Mouse (Mus musculus): ENCODE results near the gene H2al1m. TPM values are rescaled to one million over a fixed set of nuclear protein-coding genes. Genes with fewer than 3 reads are reported as not detected.
A peak's percentile ranks its signal among the peaks of the same experiment; 100 is the strongest.
"Not testable (repeated sequence)": the region's sequence is repeated elsewhere in the genome, so short reads cannot be mapped to it uniquely, and the experiment has no call there.

Gene H2al1m
- polyA plus RNA-seq, 1 experiment = not detected

- Histone ChIP-seq H3K27ac (ENCODE audit: insufficient read depth, low read depth, low read length) (no peak overlapping the region), H3K4me1 (ENCODE audit: control insufficient read depth, insufficient read depth, low read length) (peaks cover 3% of the 10 kb centered on the region; the same call in 1 of the 2 replicates), H3K4me3 (ENCODE audit: insufficient read depth, low read length) (no peak overlapping the region)
- no peak for TF ChIP-seq CTCF (IDR thresholded peaks at IDR 0.05; ENCODE audit: low read depth, low read length)
- no peak for TF ChIP-seq POLR2A (IDR thresholded peaks at IDR 0.05; ENCODE audit: borderline replicate concordance, low read depth, low read length)
These were observed 12.5 kb upstream of the H2al1m start for GRCm38 (mm10) chrX:9271112-9271511.

DNA sequence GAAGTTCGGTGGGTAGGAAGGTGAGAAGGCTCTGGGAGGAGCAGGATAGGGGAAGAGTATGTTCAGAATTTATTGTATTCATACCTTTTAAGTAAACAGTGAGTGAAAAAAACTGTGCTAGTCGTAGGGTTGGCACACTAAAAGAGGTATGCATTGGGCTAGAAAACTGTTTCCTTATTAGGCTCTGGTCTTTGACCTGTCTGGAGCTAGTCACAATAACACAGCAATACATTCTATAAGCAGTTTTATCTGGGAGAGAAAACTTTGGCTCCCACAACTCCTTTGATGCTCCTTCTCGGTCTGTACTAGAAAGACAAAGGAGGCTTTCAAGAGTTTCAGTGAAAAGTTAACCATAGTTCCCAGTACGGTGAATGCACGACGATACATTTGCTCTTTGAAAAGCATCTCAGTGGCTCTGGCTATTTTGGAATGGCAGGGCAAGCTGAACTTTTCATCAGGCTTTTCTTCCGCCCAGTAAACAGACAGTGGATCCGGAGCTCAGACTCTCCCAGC lies 11.6 kb upstream of the H2al1m start:
- Histone ChIP-seq H3K27ac (ENCODE audit: insufficient read depth, low read depth, low read length) (0 out of 2 replicates have a peak overlapping the region, but pooled peaks have one; percentile 6), H3K4me3 (ENCODE audit: insufficient read depth, low read length) (peak overlapping the region; percentile 94), H3K4me1 (ENCODE audit: control insufficient read depth, insufficient read depth, low read length) (peaks cover 3% of the 10 kb centered on the region; the same call in 1 of the 2 replicates)
- TF ChIP-seq CTCF (IDR thresholded peaks at IDR 0.05; ENCODE audit: low read depth, low read length) (no peak), POLR2A (IDR thresholded peaks at IDR 0.05; ENCODE audit: borderline replicate concordance, low read depth, low read length) (no peak)

DNA sequence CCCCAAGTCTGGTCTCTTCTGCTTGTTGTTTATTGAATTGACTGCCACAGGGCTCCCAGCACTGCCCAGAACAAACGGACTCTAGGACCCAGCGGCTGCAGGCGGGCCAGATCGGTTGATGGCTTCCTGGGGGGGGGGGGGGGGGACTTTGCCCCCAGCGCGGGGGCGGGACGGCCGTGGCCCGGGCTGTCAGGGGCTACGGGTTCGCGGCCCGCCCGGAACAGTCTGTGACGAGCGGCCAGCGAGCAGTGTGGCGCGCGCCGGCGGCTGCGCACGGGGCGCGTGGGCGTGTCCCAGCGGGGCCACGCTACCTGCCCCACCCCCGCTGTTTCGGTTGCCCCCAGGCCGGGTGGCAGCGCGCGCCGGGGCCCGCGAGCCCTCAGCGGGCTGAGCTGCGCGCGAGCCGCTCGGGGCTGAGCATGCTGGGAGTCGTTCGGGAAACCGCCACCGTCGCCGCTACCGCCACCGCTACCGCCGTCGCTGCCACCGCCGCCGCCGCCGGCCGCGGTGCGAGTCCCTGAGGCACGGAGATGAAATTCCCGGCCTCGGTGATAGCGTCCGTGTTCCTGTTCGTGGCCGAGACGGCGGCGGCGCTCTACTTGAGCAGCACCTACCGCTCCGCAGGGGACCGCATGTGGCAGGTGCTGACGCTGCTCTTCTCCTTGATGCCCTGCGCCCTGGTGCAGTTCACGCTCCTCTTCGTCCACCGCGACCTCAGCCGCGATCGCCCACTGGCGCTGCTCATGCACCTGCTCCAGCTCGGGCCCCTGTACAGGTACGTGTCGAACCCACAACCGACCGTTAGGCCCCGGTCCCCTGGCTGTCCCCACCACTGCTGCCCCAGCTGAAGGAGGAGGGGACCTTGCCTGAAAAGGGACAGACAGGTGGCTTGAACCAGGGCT lies 10.9 kb upstream of the H2al1m start, which contains the start of gene Xk:
Xk (plus strand) TSS at position 297 of the 902 bp plus-strand sequence.
- 0 out of 2 replicates have a peak within 1 kb of the TSS, but pooled peaks have one; percentile 6 for H3K27ac ChIP-seq (ENCODE audit: insufficient read depth, low read depth, low read length)
- no peak for TF ChIP-seq POLR2A (IDR thresholded peaks at IDR 0.05; ENCODE audit: borderline replicate concordance, low read depth, low read length)
- no peak for TF ChIP-seq CTCF (IDR thresholded peaks at IDR 0.05; ENCODE audit: low read depth, low read length)
- H3K4me1 ChIP-seq (ENCODE audit: control insufficient read depth, insufficient read depth, low read length) = peaks cover 3% of the 10 kb centered on the region; the same call in 1 of the 2 replicates
- H3K4me3 ChIP-seq (ENCODE audit: insufficient read depth, low read length) = peak within 1 kb of the TSS; percentile 94

GRCm38 (mm10) chrX:9273377-9274002 lies 10.1 kb upstream of the H2al1m start:
- Histone ChIP-seq H3K4me3 (ENCODE audit: insufficient read depth, low read length) (peak overlapping the region; percentile 94), H3K4me1 (ENCODE audit: control insufficient read depth, insufficient read depth, low read length) (peaks cover 3% of the 10 kb centered on the region; the same call in 1 of the 2 replicates), H3K27ac (ENCODE audit: insufficient read depth, low read depth, low read length) (no peak overlapping the region)
- no peak for TF ChIP-seq CTCF (IDR thresholded peaks at IDR 0.05; ENCODE audit: low read depth, low read length)
- no peak for TF ChIP-seq POLR2A (IDR thresholded peaks at IDR 0.05; ENCODE audit: borderline replicate concordance, low read depth, low read length)

- H3K4me3 ChIP-seq (ENCODE audit: insufficient read depth, low read length) = no peak overlapping the region
- H3K27ac ChIP-seq (ENCODE audit: insufficient read depth, low read depth, low read length) = no peak overlapping the region
- TF ChIP-seq POLR2A (IDR thresholded peaks at IDR 0.05; ENCODE audit: borderline replicate concordance, low read depth, low read length) (no peak), CTCF (IDR thresholded peaks at IDR 0.05; ENCODE audit: low read depth, low read length) (no peak)
- peaks cover 3% of the 10 kb centered on the region; the same call in 1 of the 2 replicates for H3K4me1 ChIP-seq (ENCODE audit: control insufficient read depth, insufficient read depth, low read length)
These were observed 9.2 kb upstream of the H2al1m start for GRCm38 (mm10) chrX:9274321-9274720.

DNA sequence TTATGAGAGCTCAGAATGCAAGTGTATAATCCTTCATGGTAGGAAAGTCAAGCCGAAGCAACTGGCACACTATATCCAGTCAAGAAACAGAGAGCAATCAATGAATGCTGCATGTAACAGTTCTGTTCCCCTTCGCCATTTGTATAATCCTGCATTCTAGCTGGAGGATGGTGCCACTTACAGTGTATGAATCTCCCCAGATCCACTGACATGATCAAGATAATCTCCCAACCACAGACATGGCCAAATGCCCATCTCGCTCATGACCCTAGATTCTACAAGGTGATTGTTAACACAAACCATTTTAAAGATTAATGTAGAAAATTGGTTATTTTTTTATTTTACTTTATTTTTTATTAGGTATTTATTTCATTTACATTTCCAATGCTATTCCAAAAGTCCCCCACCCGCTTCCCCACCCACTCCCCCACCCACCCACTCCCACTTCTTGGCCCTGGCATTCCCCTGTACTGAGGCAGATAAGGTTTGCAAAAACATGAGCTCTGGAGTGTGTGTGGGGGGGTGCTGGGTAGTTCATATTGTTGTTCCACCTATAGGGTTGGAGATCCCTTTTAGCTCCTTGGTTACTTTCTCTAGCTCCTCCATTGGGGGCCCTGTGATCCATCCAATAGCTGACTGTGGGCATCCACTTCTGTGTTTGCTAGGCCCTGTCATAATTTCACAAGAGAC lies 9.7 kb downstream of the H2al1m start:
- not testable (repeated sequence) for H3K4me1 ChIP-seq (ENCODE audit: control insufficient read depth, insufficient read depth, low read length); H3K27ac ChIP-seq (ENCODE audit: insufficient read depth, low read depth, low read length)

DNA sequence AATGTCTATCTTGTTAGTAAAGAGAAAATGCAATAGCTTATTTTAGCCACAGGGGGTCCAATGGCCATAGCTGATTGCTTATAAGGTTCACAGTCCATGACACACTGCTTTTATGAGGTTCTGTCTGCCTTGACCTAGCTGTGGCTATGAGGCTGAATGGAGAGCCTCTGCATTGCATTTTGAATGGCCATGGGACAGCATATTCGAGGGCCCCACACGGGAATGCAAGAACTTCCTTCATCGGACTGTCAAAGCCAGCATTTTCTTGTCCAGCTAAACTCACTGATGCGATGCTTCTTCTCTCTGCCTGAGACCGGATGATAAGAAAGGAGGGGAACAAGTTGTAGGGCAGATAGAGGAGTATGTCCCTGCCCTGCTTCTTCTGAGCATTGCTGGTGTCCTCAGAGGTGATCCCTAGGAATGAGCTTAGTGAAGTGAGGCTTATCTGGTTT lies 14.9 kb downstream of the H2al1m start:
- TF ChIP-seq POLR2A (IDR thresholded peaks at IDR 0.05; ENCODE audit: borderline replicate concordance, low read depth, low read length) = no peak
- TF ChIP-seq CTCF (IDR thresholded peaks at IDR 0.05; ENCODE audit: low read depth, low read length) = no peak
- Histone ChIP-seq H3K4me1 (ENCODE audit: control insufficient read depth, insufficient read depth, low read length) (no peaks in the 10 kb centered on the region), H3K27ac (ENCODE audit: insufficient read depth, low read depth, low read length) (no peak overlapping the region), H3K4me3 (ENCODE audit: insufficient read depth, low read length) (no peak overlapping the region)

More for the DNA sequence above, 9.7 kb downstream of the H2al1m start:
- H3K4me3 ChIP-seq (ENCODE audit: insufficient read depth, low read length) = not testable (repeated sequence)

DNA sequence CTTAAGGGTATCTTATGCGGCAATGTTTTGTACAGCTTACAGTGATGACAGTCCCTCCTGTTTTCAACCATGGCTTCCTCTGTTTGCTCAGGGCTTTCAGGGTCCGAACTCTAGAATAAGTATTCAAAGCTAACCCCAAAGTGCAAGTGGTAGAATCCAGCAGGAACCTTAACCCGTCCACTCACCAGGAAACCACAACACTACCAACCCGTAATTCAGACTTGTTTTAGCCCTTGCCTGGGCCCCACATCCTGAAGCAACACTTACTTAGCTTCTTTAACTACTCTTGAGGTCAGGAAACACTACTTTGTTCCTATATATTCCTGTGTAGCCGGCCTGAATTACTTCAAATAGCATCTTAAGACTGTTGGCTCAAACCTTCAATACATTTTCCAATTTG lies 19.2 kb downstream of the H2al1m start:
- Histone ChIP-seq H3K4me3 (ENCODE audit: insufficient read depth, low read length) (no peak overlapping the region), H3K27ac (ENCODE audit: insufficient read depth, low read depth, low read length) (no peak overlapping the region), H3K4me1 (ENCODE audit: control insufficient read depth, insufficient read depth, low read length) (no peaks in the 10 kb centered on the region)
- TF ChIP-seq POLR2A (IDR thresholded peaks at IDR 0.05; ENCODE audit: borderline replicate concordance, low read depth, low read length) (no peak), CTCF (IDR thresholded peaks at IDR 0.05; ENCODE audit: low read depth, low read length) (no peak)

GRCm38 (mm10) chrX:9303455-9303854 lies 19.9 kb downstream of the H2al1m start:
- Histone ChIP-seq H3K4me3 (ENCODE audit: insufficient read depth, low read length) (no peak overlapping the region), H3K27ac (ENCODE audit: insufficient read depth, low read depth, low read length) (no peak overlapping the region), H3K4me1 (ENCODE audit: control insufficient read depth, insufficient read depth, low read length) (no peaks in the 10 kb centered on the region)
- no peak for TF ChIP-seq CTCF (IDR thresholded peaks at IDR 0.05; ENCODE audit: low read depth, low read length)
- TF ChIP-seq POLR2A (IDR thresholded peaks at IDR 0.05; ENCODE audit: borderline replicate concordance, low read depth, low read length) = no peak

- H3K27ac ChIP-seq (ENCODE audit: insufficient read depth, low read depth, low read length); H3K4me3 ChIP-seq (ENCODE audit: insufficient read depth, low read length); H3K4me1 ChIP-seq (ENCODE audit: control insufficient read depth, insufficient read depth, low read length): not testable (repeated sequence)
These were observed 32.9 kb downstream of the H2al1m start for GRCm38 (mm10) chrX:9316457-9316856.

DNA sequence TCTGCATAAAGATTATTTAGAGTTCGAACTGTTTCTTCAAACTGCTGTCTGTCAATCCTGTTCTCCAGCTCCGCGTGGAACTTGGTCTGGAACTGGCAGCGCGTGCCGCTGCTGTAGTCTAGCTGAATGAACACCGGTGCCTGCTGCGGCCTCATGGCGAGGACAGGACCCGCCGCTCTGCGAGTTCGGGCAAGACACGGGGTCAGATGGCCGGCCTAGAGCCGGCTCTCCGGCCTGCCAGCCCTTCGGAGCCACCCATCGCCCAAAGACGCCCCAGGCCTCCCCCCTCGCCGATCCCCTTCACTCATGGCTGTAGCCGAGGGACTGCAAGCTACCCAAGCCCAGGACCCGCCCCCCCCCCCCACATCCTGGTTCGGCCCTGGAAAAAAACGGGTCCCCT lies 44.4 kb downstream of the H2al1m start:
- H3K4me1 ChIP-seq (ENCODE audit: control insufficient read depth, insufficient read depth, low read length); H3K27ac ChIP-seq (ENCODE audit: insufficient read depth, low read depth, low read length); H3K4me3 ChIP-seq (ENCODE audit: insufficient read depth, low read length): not testable (repeated sequence)

GRCm38 (mm10) chrX:9332366-9332962 lies 48.9 kb downstream of the H2al1m start:
- not testable (repeated sequence) for H3K27ac ChIP-seq (ENCODE audit: insufficient read depth, low read depth, low read length); H3K4me3 ChIP-seq (ENCODE audit: insufficient read depth, low read length); H3K4me1 ChIP-seq (ENCODE audit: control insufficient read depth, insufficient read depth, low read length)

DNA sequence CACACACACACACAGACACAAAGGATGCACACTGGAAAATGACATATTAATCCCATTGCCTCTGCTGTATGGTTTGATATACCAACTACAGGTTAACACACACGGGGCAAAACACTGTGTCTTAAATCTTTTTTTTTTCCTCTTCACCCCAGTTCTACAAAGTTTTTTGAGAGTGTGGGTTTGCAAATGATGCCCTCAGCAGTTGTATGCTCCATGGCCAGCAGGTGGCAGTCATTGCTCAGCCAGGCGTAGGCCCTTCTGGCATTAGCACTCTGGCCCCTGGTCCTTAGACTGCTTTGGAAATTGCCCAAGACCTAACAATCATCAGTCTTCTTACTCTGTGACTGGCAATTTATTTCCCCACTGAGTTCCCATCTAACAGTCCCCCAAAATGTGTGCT lies 49.5 kb downstream of the H2al1m start:
- H3K27ac ChIP-seq (ENCODE audit: insufficient read depth, low read depth, low read length); H3K4me1 ChIP-seq (ENCODE audit: control insufficient read depth, insufficient read depth, low read length); H3K4me3 ChIP-seq (ENCODE audit: insufficient read depth, low read length): not testable (repeated sequence)

Data from bone marrow macrophage, adult 2 months (primary cell).